Mouse (Mus musculus): ENCODE results near the gene 2310079G19Rik.

The 2310079G19Rik gene

DNA sequence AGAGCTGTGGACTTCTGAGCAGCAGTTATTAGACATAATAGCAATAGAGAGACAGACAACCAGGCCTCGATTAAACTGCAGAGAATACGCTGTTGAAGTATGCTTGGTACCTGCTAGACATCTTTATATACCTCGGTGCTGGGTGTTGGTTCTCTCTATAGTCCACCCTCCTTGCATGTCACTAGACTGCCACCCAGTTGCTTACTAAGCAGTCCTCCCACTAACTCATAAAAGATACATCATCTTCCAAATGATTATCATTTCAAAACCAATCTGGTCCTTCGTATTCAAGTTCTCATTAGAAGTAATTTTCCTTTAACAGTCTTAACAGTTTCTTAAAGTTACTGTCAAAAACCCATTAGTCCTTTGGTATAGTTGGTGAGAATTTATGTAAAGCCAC, at the start of gene 2310079G19Rik:
Gene 2310079G19Rik, minus strand, starts transcription at position 101 of the 400 bp plus-strand sequence.
- no peak for DNase-seq (ENCODE audit: low spot score in 2 of 2)

DNA sequence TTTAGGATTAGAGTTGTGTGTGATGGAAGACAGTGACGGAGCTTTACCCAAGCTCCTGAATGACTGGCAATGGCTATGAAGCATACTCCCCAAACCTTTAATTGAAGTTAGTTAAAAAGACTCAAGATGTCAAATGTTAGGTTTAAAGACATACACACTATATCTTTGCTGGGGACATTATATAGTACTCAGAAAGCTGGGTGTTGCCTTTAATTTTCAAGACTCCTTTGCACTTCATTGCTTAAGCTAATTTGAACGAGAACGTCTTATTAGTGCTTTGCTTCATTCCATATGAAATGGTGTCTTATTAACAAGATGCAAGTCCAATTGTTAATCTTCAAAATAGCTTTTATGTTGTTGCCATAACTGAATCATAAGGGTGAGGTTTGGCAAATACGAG, 44.1 kb upstream of the 2310079G19Rik start, which contains the start of gene Krtap27-1:
Gene Krtap27-1, minus strand, starts transcription at position 101 of the 400 bp plus-strand sequence.
- DNase-seq (ENCODE audit: low spot score in 2 of 2), result no peak

DNA sequence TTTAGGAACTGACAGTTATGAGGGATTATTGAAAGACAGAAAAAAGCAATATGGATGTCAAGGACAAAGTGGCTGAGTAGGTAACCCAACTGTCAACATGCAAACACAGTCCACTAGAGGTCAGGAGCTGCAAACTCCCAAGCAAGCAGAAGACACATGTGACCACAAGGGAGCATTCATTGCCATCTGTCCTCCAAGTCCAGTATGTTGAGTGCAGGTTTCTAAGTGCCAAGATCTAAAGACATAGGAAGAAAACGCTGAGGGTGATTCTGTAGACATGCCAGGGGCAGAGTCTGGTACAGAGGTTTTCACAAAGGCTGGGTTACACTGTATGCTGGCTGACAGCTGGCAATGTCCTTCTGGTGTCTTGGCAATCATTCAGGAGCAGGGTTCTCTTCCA, 30.0 kb upstream of the 2310079G19Rik start:
- DNase-seq (ENCODE audit: low spot score in 2 of 2), result no peak

DNA sequence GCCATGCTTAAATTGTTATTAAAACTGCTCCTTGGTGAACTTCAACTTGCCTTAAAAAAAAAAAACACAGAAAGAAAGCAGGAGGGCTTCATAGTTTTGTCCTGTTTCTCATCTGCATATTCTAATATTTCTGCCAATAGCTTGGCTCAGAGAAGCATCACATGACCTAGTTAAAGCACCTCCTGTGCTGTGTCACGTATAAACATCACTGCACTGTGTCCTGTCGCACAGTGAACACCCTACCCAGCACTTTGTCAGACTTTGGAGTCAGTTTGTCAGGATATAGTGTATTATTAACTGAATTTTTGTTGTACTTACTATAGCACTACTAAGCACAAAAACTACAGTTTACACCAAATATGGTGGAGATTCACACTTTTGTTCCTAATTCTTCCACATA, 24.5 kb upstream of the 2310079G19Rik start:
- DNase-seq (ENCODE audit: low spot score in 2 of 2), result no peak

DNA sequence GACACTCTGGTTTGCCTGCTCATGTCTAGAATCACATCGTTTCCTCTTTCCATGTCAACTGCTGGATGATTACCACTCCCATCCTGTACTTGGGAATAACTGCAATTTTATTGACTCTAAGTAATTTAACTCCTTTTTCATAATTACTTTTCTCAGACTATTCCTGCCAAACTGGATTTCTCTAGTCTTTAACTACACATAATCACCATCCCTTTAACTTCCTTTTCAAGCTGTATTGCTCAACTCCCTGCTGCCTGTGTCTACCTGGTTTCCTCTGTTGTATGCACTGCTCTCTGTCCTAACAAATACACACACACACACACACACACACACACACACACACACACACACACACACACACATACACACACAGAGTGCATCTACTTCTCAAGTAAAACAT, 23.6 kb upstream of the 2310079G19Rik start:
- DNase-seq (ENCODE audit: low spot score in 2 of 2), result no peak

DNA sequence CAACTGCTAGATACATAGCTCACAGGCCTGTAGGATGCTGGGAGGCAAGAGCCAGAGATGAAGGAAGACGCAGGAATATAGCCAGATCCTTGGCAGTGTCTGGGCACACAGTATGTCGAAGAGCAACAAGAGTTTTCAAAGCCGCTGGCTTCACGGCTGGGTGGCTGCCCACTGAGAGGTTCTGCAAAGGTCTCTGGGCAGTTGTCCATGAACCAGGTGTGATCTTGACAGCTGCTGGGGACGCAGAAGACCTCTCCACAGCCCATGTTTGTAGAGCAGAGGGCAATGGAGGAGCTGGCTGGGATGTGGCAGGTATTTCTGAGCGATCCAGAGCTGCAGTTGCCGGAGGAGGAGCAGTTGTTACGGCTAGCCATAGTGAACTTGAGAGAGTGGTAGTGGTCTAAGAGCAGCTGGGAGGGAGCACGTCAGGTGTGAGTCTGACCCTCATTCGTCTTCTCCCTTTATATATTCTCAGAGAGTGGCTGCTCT, 19.9 kb upstream of the 2310079G19Rik start, which contains the start of gene Krtap26-1:
Gene Krtap26-1, minus strand, starts transcription at position 439 of the 489 bp plus-strand sequence.
- no peak for DNase-seq (ENCODE audit: low spot score in 2 of 2)

DNA sequence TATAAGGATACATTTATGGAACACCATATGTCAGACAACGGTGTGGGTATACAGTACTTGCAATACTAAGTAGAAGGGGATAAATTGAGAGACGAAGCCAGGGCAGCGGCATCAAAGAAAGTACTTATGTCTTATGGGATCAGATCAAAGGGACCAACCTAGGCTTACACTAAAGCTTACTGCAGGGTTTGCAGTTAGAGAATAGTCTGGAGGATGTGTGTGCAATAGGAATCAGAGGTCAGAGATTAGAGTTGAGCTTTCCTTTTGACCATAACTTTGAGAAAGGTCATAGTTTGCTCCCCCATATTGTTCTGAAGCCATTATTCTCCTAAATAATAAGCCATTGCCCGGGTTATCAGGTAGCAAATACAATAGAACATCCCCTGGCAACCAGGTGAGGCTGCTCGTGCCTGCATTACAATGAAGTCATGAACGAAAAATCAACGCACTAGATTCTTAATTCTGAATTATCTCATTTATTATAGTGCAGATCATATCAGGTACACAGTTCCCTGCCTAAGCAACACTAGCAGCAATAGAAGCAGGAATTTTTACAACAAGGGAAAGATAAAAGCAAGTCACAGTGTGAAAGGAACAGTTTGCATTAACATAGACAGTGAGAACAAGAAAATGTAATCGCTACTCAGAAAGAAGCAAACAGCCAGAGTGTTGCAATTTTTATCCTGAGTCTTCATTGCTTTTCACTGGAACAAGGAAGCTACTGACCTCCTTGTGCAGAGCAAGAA, 19.1 kb upstream of the 2310079G19Rik start:
- DNase-seq (ENCODE audit: low spot score in 2 of 2), result no peak

DNA sequence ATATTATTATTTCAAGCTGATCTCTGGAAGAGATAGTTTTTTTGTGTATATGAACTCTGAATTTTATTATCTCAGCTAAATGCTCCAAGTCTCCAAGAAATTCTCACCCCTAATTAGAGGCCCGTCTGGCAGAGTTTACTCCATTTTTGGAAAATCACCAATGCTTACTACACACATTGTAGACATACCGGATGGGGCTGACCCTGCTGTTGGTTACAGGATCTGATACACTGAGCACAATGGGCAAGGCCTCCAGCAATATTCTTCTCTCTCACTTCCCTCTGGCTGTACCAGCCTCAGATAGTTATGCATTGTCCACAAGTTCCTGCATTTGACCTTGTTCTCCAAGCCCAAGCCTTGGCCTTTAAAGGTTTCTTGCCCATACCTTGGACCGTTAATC, 12.6 kb upstream of the 2310079G19Rik start:
- DNase-seq (ENCODE audit: low spot score in 2 of 2), result no peak

DNA sequence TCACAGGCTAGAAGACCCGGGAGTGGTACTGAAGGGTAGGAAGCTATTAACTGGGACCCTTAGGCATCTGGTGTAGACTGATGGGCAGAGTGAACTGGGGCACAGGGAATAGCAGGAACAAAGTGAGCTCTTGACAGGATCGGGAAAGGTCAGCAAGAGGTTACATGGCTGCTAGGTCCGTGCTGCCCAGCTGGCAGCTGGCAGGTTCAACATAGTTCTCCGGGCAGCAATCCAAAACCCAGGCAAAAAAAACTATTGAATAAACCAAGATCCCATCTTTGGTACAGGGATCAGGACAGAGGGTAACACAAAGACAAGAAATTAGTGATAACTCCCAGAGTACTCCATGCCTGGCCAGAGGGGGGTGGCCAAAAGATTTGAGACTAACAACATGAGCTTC, 7.7 kb upstream of the 2310079G19Rik start:
- peak in 1 of 2 experiments; percentile 3 for DNase-seq (ENCODE audit: low spot score in 2 of 2)

DNA sequence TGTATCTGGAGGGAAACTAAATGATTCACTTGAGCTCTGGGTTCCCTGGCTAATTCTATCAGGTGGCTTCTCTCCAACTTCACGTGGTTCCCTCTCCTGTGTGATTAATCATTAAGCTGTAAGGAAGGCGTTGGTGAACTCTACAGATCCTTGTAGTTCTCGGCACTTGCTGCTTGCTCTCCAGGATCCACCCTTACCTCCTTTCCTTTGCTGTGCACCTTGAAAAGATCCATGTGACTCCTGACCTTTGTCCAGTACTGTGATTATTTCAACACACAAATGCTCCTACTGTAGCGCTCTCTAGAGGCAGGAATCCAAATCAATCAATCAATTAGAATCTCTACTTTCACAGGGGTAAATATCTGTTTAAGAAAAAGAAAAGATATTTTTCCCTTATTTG, 4.0 kb upstream of the 2310079G19Rik start:
- no peak for DNase-seq (ENCODE audit: low spot score in 2 of 2)

DNA sequence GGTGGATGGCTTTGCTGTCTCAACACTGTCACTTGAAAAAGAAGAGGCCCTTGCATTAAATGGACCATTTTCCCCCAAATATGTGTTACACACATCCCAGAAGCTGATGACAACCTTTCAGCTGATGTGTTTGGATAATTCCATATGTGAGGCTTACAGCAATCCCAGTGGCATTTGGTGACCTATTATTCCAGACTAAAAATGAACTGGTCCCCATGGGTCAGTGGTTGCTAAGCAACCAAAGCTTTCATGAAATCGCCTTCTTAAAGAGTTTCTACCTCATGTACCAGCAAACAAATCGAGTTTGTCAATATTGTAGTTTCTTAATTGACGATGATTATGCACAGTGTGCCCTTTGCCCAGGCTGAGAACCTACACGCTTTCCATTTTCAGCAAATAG, 14.8 kb downstream of the 2310079G19Rik start:
- DNase-seq (ENCODE audit: low spot score in 2 of 2), result no peak

DNA sequence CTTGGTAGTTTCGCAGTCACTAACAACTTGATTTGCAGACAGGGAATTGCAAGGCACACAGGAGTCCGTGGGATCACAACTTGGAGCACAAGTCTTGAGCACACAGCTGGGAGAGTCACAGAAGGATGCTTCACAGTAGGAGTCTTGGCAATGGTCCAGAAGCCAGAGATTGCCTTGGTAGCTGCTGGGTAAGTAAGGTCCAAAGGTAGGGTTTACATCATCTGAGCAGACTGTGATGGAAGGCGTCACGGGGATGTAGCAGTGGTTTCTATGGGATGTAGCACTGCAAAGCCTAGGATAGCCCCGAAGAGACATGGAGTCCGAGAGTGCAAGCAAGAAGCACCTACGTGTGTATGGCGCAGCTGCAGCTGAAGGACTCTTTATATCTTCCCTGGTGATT, 15.5 kb downstream of the 2310079G19Rik start, which contains the start of gene Krtap24-1:
Gene Krtap24-1, minus strand, starts transcription at position 358 of the 400 bp plus-strand sequence.
- DNase-seq (ENCODE audit: low spot score in 2 of 2), result no peak

DNA sequence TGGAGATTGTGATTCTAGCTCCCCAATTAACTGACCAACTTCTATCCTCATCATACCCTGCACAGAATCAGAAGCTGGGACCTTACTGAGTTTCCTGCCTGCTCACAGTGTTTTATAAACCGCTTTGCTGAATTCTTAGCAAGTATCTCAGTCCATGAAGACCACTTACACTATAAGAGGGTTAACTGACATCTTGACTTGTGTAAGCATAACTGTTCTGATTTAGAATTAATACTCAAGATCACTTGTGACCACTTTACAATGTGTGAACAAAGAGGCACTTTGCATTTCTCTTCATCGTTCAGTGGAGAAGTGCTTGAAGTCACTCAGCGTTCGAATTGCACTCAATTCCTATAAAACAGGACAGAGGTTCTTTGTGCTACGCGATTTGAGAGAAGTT, 22.9 kb downstream of the 2310079G19Rik start:
- no peak for DNase-seq (ENCODE audit: low spot score in 2 of 2)

DNA sequence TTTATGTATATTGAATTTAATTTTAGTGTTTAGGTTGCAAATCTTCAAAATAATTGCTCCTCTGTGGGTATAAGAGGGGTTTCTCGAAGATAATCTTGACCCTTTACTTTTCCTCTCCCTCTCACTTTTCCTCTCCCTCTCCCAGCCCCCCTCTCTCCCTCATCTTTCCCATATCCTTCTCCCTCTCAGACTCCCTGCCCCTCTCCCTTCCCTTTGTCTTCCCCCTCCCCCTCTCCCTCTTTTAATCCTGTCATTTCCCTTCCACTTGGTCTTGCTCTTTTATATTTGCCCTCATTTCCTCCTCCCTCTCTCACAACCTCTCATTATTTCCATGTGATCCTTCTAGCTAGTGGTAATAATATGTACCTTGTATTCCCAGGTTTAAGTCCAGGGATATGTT, 25.0 kb downstream of the 2310079G19Rik start:
- no peak for DNase-seq (ENCODE audit: low spot score in 2 of 2)

DNA sequence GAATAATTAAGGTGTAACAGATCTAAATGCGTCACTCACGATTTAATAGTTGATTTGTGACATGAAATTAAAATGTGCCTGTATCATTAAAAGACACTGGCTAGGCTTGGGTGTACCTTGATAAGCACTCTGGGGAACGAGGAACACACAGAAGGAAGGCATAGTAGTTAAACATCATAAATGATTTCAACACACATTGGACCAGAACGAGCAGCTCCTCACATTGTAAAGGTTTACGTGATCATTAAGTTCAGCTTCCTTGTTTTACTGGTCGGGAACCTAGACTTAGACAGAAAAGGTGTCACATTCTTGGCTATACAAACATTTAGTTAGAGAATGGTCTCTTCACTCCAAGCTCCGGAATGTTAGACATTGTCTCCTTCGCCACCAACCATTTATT, 27.2 kb downstream of the 2310079G19Rik start:
- no peak for DNase-seq (ENCODE audit: low spot score in 2 of 2)

DNA sequence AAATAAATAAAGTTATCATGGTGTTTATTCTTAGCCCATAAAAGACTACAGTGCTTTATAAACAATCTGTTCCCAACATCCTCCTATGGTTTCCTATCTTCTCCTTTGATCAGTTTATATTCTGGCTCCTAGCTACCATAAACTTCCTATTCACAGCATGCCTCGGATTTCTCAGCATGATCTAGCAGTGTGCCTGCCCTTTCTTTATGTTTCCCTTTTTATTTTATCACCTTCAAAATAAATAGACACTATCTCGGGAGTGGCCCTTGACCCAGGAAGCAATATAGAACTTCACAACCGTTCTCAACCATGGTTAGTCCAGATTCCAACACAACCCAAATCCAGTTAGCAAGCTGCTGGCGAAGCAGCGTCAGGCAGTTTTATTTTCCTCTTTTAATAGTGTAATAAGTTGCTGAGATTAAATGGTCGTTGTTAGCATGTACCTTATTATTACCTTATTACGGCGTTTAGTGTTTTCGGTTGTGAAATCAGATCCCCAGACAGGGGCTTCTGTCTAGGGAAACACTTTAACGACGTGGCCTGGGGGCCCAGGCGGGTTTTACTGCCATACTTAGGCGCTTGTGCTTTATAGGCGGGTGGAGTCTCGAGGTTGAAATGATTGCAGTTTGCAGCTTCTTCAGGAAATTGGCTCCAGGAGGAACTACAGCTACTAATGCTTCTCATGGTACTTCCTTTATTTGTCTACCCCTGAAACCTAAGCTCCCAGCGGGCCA, 27.8 kb downstream of the 2310079G19Rik start:
- DNase-seq (ENCODE audit: low spot score in 2 of 2), result no peak

DNA sequence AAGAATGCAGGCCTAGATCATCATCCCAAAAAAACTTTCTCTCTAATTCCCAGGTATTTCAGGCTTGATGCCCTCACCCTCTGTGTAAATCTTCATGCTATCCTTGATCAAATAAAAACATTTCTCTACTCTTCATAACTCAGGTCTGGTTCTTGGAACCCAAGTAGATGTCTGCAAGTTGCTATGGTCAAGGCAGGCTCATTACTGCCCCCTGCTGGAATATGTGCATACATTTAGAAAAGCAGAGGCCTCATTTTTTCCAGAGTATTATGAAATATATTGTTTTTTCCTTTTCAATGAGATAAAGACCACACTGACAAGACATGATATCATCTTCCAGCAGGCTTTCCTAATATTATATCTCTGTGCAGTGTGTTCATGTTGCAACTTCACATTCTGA, 34.7 kb downstream of the 2310079G19Rik start:
- DNase-seq (ENCODE audit: low spot score in 2 of 2), result no peak

DNA sequence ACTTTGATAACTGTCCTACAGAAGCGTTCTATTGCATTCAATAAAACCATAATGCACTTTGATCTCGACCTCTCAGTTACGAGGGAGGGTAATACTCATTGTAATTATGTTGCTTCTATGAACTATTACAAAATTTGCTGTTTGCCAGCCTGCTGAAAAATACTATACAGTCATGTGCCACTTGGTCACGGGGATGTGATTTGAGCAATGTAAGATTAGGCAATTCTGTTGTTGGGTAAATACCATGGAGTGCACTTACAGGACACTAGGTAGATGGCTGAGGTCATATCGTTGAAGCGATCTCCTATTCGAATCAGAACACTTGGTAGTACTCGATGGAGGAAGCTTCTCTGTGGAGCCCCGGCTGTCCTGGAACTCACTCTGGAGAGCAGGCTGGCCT, 44.1 kb downstream of the 2310079G19Rik start:
- DNase-seq (ENCODE audit: low spot score in 2 of 2), result no peak

Measured in heart, adult 9 months (tissue).